Mouse (Mus musculus): ENCODE measurements at regions not wholly inside any gene's neighbourhood (a gene's known extent, or its start where the extent isn't known, plus 50 kb on each side); places are given as distances from the start of the nearest gene placed in this dataset.
A peak's percentile ranks its signal among the peaks of the same experiment; 100 is the strongest.

DNA sequence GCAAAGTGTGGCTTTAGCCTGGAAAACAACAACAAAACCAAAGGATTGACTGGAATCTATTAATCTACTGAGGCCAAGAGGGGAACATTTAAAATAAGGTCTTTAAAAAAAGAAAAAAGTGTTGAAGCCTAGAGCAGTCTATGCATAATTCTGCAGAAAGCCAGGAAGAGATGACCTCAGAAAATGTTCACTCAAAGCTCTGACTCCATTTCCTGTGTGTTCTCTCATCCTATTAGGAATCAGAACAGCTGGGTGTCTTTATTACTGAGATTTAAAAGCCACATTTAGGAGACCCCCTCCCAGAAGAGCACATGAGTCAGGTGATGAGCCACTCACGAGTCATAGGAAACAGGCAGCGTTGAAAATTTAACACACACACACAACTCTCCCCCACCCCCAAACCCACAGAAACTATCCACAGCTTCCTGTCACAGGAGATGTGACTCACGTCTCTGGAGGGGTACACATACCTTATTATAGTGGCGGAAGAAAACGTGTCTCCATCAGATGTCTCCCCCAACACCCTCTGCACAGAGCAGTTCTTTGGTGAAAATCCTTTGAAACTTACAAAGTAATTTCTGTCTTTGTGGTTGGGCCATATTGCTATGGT, 140.2 kb upstream of the Hmga2 start:
- no peak for DNase-seq (ENCODE audit: low spot score)

DNA sequence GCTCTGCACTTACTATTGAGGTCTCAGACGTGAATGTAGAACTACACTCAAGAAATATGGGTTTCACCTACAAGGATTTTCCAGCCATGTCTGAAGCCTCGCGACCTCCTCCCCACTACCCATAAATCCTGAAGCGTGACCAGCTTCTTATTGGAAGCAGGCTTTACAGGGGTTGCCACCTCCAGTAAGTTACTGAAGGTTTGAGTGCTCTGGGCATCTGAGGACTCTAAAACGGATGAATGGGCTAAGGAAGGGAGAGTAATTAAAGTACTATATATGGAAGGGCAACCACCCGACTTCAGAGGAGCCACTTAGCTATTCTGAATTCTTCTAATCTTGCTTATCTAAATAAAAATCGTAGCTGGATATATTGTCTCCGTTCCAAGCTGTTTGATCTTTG, 136.1 kb upstream of the Hmga2 start:
- DNase-seq (ENCODE audit: low spot score) = no peak

DNA sequence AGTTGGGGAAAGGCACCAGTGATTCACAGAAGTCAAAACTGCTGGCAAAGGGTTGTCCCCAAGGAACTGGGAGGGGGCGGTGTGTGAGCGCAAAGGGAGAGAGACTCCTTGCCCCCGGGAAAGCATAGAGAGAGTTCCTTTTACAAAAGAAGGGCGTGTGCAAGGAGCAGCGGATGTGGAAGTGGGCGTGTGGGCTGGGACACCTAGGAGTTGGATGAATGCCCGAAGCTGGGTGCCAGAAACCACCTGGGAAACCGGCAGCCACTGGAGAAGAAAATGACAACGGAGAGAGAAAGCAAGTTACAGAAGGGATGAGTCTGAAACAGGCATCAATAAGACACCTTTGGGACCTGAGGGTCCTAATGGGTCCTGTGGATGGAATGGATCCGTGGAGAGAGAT, 133.8 kb upstream of the Hmga2 start:
- no peak for DNase-seq (ENCODE audit: low spot score)

DNA sequence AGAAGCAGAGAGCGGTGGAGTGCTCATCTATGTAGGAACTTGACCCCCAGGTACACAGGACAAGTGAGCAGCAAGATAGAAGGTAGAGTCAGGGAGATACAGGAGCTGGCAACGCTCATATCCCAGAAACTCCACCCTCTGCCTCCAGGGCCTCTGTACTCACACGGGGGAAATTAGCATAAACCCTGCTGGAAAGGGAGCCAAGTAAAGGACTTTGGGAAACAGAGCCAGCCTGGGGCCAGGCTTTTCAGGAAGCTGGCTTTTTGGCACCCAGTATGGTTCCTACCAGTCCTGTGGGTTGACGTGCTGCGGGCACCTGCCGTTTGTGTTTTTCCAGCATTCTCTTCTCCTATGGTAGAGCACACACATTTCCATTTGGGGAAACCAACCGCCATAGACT, 128.2 kb upstream of the Hmga2 start:
- no peak for DNase-seq (ENCODE audit: low spot score)

DNA sequence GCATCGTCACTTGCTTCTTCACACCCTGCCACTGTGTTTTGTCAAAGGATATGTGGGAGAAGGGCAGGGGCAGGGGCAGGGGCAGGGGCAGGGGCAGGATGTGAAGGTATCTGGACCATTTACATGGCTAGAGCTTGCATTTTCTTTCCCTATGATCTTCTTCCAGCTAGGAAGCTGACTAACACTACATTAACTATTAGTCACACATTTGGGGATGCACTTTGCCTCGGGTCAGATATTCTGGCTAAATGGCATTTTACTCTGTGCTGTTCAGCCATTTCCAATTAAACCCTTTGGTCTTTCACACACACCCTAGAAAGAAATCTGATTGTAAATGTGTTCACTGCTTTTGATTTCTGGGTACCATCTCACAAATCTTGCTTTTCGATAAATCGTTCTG, 126.9 kb upstream of the Hmga2 start:
- DNase-seq (ENCODE audit: low spot score) = no peak

DNA sequence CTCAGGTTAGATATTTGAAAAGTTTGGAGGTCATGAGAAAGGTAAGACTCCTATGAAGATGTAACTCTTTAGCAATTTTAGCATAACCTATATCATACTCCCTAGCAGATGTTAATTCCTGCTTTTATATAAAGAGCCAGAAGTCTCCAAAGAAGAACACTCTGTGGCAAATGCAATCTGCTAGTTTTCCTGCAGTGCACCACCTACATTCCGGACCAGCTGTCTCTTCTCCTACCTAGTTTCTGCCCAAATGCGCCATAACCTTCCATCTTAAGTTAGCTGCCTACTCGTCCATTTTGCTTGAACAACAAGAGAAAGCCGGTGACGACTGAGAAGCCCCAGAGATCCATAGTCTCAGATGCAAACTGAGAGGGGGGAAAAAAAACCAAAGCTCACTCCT, 124.5 kb upstream of the Hmga2 start:
- no peak for DNase-seq (ENCODE audit: low spot score)

DNA sequence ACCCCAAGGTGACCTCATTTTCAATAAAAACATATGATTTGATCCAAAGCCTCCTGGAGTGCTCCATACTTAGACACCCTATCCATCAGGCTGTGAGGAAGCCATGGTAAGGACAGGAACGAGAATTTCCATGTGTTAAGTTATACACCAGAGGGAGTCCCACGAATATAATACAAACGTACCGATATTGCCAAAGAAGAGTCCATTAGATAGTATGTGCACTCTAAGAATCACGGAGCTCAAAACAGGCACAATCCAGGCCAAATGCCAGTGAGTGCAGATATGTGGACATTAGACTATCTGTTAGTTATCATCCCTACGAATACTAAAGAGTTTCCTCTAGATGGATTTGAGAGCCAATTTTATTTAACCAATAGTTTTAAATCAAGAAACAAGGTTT, 123.3 kb upstream of the Hmga2 start:
- no peak for DNase-seq (ENCODE audit: low spot score)

DNA sequence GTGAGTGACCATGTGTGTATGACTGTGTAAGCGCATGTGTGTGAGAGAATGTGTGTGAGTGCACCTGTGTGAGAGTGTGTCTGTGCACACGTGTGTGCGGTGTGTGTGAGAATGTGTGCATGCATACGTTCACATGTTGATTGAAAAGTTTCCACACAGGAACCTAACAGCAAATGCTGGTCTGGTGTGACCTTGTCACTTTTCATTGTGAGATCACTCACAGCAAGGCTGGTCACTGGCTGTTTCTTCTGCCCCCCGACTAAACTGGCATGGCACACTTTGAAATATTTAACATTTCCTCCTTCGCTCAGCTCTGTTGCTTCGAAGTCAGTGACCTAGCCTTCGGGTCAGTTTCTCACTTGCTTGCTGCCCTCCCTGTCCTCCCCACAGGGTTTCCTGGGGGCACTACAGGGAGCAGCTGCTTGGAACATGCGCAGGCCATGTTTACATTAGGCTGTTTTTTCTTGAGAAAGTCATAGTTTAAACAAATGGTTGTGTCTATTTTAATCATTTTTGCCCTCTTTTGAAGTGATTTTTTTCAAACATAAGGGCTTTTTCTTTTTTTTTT, 121.1 kb upstream of the Hmga2 start:
- peak; percentile 7 for DNase-seq (ENCODE audit: low spot score)

DNA sequence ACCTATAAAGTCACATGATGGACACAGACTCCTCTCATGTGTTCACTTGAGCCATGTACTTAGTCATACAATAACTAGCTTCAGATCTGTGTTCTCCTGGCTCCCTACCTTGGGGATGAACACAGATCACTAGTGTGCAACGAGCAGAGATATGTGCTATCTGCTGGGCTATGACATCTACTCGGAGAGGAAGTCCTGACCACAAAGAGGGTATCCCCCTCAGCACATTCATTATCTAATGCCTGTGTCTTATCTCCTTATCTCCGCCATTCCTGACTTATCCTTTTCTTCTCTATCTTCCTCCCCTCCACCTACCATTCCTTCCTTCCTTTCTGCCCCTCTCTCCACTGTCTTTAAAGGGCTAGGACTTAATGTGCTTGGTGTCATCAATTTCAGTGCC, 118.9 kb upstream of the Hmga2 start:
- no peak for DNase-seq (ENCODE audit: low spot score)

DNA sequence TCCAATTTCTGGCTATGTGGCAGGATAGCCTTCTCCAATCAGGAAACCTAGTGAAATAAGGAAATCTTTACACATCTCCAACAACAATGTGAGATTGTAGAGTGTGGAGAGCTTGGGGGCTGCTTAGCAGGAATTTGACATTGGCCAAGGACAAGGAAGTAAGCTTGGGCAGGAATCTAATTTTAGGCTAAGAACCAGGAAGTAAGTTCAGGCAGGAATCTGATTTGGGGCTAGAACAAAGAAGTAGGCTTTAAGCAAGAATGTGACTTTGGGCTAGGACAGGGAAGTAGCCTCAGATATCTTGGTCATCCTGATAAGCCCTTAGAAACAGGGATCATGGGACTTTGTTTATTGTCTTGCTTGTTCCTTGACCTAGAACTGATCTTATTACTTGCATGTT, 117.6 kb upstream of the Hmga2 start:
- no peak for DNase-seq (ENCODE audit: low spot score)

DNA sequence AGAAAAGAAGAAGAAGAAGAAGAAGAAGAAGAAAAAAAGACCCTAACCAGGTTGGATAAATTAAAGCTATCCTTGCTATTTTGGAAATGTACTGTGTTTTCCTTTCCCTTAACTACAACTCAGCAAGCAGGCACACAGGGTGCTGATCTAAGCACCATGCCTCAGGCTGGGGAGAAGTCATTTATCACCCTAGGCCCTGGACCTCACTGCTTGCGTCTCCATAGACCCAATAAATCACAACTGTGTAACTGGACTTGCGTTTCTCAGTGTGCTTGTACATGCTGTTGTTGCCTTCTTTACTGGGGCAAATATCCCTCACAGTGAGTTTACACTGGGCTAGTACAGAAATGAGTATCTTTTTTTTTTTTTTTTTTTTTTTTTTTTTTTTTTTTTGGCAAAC, 113.4 kb upstream of the Hmga2 start:
- DNase-seq (ENCODE audit: low spot score) = no peak

DNA sequence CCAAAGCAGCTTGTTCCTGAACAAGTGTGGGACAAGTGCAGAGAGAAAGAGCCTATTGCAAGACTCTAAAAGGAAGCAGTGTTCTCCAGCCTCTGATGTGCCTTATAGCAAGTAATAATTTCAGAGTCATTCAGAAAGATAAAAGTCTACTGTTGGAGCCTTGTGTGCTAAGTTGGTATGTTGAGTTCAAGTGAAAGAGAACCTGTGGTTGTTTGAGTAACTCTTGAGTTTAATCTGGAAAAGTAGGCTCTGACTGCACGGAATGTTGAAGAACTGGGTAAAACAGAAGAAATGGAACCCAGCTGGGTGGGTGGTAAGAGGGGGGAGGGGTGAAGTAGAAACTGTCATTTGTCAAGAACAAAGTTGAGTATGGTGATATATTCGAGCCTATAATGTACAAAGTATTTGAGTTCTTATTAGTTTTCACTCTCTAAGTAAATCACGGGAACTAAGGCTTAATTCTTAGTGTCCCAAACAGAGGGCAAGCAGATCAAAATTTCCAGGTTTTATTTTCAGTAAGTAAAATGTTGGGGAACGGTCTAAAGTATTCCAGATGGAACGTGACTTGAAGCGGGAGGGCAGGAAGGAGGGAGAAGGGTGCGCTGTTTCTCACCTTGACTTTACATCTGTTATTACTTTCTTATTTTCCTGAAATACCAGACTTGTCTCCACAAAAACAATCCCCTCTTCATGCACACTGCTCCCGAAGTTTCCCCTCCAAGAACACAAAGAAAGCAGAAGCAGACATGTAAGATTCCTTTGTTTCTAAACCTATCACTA, 111.8 kb upstream of the Hmga2 start:
- DNase-seq (ENCODE audit: low spot score) = no peak

DNA sequence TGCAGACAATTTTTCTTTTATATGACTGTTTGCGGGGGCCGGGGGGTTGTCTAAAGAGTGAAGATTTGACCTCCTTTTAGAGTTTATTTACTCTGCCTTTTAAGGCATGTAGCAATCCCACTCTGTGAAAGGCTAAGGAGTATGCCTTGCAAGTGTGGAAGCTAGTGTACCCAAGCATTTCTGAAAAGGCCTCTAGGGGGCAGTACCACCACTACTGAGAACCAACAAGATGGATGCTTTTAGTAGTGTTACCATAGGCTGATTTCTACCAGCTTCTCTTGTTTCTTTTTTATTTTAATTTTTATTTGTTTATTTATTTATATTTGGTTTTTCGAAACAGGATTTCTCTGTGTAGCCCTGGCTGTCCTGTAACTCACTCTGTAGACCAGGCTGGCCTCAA, 110.9 kb upstream of the Hmga2 start:
- DNase-seq (ENCODE audit: low spot score) = no peak

DNA sequence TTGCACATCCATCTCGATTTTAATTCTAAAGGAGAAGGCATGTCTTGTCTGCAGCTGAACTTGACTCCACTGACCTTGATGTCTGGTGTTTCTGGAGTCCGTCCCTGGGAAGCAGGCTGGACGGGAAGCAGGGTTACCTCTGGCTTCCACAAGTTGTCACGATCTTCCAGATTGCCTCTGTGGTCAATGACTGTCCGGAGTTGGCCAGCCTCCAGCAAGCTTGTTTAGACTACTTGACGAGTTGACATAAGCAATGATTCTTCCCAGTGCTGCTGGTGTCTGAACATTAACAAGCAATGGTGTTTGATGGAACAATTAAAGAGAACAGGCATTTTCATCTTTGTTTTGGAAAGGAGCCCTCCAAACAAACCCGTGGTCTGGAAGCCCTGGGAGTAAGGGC, 106.2 kb upstream of the Hmga2 start:
- DNase-seq (ENCODE audit: low spot score) = peak; percentile 19

DNA sequence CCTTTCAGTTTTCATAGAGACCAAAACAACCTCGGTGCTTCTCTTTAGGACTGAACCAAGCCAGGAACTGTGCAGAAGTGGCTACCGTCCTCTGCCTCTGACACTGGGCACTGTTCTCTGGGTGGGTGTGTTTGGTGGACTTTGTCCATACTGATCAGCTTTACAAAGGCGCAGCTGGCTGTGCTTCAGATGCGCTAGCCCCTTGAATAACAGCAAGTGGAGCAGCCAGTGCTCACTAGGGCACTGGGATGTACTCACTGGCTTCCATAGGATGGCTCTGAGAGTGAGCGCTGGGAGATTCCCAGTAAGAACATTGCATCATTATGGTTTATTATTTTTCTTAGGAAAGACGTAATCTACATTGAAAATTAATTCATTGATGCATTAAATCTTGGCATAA, 105.3 kb upstream of the Hmga2 start:
- DNase-seq (ENCODE audit: low spot score) = no peak

DNA sequence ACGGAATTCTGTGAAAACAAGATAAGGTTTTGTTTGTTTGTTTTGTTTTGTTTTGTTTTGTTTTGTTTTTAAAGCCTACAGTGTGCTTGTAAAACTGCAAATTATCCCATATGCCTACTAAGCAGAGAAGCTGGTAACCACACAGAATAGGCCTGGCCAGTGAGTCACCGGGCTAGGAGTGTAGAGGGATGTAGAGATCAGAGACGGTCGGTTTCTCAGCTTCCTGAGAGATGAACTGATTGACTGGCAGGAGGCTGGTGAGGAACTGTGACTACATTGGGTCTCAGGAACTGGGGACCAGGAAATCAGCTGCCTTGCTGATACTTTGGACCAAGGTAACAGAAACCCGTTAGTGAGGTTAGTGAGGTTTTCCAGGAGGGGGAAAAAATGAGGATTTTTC, 100.6 kb upstream of the Hmga2 start:
- no peak for DNase-seq (ENCODE audit: low spot score)

DNA sequence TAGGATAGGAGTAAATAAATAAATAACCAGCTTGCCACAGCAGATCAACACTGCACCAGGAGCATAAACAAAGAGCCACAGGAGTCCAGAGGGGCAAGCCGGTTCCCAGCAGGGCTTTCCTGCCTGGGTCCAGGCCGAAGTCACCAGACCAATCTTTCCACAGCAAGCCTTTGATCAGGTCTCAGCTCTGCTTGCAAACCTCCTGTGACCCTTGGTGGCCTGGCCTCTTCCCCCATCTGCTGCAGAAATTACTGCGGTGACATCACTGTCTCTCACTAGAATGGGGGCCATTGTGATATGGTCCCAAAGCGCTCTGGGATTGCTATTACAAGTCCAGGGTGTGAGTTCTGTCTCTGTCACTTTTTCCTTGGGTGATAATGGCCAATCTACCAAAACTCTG, 99.9 kb upstream of the Hmga2 start:
- DNase-seq (ENCODE audit: low spot score) = no peak

DNA sequence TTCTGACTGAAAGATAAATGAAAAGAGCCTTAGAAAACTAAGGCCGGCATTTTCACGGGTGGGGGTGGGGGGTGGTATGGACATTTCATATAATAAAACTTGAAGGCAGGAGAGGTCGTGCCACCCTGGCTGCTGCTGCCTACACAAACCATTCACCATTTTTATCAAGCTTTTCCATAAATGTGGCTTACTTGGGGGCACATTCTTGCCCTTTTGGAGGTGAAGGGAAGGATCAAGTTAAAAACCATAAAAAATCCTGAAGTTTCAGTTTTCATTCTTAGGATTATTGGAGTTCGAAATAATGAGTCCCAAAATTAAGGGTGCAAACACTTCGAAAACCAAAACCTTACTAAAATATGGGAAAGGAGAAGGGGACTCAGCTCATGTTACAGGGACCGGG, 95.1 kb upstream of the Hmga2 start:
- DNase-seq (ENCODE audit: low spot score) = no peak

DNA sequence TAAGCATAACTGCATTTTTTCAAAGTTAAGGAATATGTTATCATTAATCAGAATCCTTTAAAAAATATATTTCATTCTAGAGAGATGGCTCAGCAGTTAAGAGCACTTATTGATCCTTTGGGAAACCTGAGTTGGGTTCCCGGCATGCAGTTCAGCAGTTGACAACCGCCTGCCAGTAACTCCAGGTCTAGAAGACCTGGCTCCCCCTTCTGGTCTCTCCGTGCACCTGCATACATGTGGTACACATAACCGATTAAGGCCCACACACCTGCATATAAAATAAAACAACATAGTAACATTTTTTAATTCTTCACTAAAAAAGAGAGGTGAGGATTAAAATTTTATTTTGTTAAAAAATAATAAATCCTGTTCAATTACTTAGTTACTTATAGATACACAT, 89.7 kb upstream of the Hmga2 start:
- no peak for DNase-seq (ENCODE audit: low spot score)

DNA sequence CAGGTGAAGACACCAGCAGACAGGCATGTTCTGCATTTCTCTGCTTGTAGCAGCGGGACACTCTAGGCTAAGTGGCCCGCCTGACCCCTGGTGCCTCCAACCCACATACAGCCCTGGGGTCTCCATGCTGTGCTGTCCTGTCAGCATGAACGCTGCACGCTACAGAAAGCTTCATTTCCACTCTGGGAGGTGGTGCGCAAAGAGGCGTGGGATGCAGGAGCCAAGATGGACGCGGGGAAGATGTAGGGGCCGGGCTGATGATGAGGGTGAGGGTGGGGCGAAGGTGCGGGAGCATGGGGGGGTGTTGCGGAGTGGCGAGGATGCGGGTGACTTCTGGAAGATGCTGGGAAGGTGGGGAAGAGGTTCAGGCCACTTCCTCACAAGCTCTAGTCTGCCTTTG, 88.6 kb upstream of the Hmga2 start:
- DNase-seq (ENCODE audit: low spot score) = no peak

DNA sequence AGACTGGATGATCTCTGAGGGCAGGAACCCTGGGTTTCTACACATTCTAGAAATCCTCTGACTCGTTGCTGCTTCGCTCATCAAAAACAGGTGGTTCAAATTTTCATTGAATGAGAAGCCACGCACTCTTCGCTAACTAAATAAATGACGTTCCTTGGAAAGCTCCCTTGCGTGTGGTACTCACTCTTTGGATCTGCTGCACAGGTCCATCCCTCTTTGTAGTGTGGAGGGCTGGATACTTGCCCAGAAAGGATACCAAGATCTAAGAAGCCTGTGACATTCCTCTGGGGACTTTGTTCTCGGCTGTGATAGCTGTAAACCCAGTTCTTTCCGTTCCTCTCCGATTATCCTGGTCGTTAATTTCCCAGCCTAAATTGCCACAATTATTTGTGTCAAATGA, 87.7 kb upstream of the Hmga2 start:
- DNase-seq (ENCODE audit: low spot score) = no peak

DNA sequence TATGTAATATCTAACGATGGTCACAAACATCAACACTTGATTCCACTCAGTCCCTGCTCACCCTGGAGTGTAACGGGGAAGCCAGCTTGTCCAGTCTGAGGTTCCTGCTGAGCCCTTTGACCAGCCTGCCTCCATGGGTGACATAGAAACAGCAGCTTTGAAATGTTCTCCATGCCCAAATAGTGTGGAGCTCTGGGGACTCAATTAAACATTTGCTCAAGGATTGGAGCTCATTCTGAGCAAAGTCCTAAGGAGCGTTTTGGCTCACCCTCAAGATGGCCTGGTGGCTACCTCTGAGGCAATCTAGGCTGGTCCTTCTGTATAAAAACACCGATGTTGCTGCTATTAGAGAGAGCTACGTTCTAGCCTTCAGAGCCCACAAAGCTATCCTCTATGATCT, 85.6 kb upstream of the Hmga2 start:
- no peak for DNase-seq (ENCODE audit: low spot score)

DNA sequence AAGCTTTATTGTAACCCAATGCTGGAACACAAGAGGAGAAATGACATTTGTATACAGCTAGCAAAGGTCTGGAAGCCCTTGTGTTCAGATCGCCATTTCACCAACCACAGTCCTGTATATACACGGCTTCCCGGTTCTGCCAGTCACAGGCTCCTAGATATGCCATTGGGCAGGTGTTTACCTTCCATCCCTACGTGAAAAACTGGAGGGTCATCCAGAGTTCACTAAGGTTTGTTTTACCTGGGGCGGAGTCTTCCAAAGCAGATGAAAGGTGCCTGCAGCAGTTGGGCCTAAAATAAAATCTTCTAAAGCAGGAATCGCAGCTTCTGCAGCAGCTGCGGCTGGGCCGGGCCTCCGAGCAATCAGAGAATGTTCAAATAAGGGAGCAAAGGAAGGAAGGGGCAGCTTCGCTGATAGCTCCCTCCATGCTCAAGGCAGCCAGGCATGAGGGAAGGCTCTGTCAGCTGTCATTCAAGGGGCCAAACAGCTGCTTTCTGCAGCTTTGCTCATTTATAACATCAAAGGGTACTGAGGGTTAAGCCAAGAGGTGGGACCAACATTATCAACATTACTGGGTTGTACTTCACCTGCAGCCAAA, 81.7 kb upstream of the Hmga2 start:
- no peak for DNase-seq (ENCODE audit: low spot score)

DNA sequence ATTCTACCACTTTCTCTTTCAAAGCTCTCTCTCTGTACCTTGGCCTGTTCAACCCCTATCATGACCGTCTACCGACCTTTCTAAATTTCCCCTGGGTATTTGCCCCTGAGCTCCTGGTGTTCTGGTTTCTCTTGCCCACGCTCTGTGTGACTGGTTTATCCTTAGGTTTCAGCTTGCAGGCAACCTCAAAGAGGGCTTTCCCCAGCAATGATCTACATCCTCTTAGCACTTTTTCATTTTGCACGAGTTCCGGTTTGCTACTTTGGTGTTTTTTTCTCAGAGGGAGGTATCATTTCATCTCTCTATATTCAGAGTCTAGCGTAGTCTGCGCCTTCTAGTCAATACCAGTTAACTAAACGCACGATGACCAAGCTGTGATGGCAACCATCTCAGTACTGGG, 79.8 kb upstream of the Hmga2 start:
- no peak for DNase-seq (ENCODE audit: low spot score)

Measured in ovary, postnatal 36 days (tissue).